Mouse (Mus musculus) neural tube, embryonic 14.5 days (tissue): ENCODE results near the gene Luzp1. TPM values are rescaled to one million over a fixed set of nuclear protein-coding genes. Genes with fewer than 3 reads are reported as not detected.
A peak's percentile ranks its signal among the peaks of the same experiment; 100 is the strongest.

Source experiments
- ATAC-seq: fragments of 200-750 bp; cut with Nextera tagmentation; 2 replicates; pipeline ENCODE4 v1.8.0; 2017; ENCODE audit warnings: low read depth, mild to moderate bottlenecking, moderate TSS enrichment, moderate library complexity
- H3K27ac ChIP-seq: fragments of 300-500 bp; sonication (generic); 2 replicates; pipeline ENCODE4 v1.5.1; 2014; ENCODE audit warnings: low read depth, mild to moderate bottlenecking, control low read depth, low read length, moderate library complexity, mixed read lengths
- H3K27me3 ChIP-seq: fragments of 300-500 bp; sonication (generic); 2 replicates; pipeline ENCODE4 v1.6.1; 2014; ENCODE audit warnings: low read length; ENCODE audit not compliant: control insufficient read depth, insufficient read depth
- H3K36me3 ChIP-seq: fragments of 300-500 bp; sonication (generic); 2 replicates; pipeline ENCODE4 v1.6.1; 2014; ENCODE audit warnings: low read length, mixed read lengths; ENCODE audit not compliant: control insufficient read depth, insufficient read depth
- H3K4me1 ChIP-seq: fragments of 300-500 bp; sonication (generic); 2 replicates; pipeline ENCODE4 v1.6.1; 2014; ENCODE audit warnings: low read length; ENCODE audit not compliant: control insufficient read depth, insufficient read depth
- H3K4me2 ChIP-seq: fragments of 300-500 bp; sonication (generic); 2 replicates; pipeline ENCODE4 v1.6.1; 2014; ENCODE audit warnings: mild to moderate bottlenecking, low read depth, low read length, control low read depth
- H3K4me3 ChIP-seq: fragments of 300-500 bp; sonication (generic); 2 replicates; pipeline ENCODE4 v1.5.1; 2014; ENCODE audit warnings: low read depth, low read length, control low read depth, mixed read lengths
- H3K9ac ChIP-seq: fragments of 300-500 bp; sonication (generic); replicated peaks from 2 replicates; pipeline ENCODE4 v1.6.1; 2014; ENCODE audit warnings: low read depth, mild to moderate bottlenecking, control low read depth, low read length, mixed read lengths
- H3K9me3 ChIP-seq: fragments of 300-500 bp; sonication (generic); 2 replicates; pipeline ENCODE4 v1.6.1; 2016; ENCODE audit warnings: low read length; ENCODE audit not compliant: control insufficient read depth
- WGBS: fragments of 180-500 bp; shearing (Covaris S2); extraction: QIAGEN DNeasy Blood & Tissue Kit; methylation state at CpG from one replicate; pipeline ENCODE4 v1.1.7; 2014; 5-methylcytosine and 5-hydroxymethylcytosine counted together
- polyA plus RNA-seq: library from polyadenylated mRNA; unstranded; fragments of >200 nt; fragmentation: Nextera tagmentation; extraction: Ambion mirVana; gene quantifications from 2 replicates; pipeline ENCODE4 v1.2.1, GENCODE M21; 2014

The Luzp1 gene
- polyA plus RNA-seq, 1 experiment from 2014 or later = 56.8 TPM

DNA sequence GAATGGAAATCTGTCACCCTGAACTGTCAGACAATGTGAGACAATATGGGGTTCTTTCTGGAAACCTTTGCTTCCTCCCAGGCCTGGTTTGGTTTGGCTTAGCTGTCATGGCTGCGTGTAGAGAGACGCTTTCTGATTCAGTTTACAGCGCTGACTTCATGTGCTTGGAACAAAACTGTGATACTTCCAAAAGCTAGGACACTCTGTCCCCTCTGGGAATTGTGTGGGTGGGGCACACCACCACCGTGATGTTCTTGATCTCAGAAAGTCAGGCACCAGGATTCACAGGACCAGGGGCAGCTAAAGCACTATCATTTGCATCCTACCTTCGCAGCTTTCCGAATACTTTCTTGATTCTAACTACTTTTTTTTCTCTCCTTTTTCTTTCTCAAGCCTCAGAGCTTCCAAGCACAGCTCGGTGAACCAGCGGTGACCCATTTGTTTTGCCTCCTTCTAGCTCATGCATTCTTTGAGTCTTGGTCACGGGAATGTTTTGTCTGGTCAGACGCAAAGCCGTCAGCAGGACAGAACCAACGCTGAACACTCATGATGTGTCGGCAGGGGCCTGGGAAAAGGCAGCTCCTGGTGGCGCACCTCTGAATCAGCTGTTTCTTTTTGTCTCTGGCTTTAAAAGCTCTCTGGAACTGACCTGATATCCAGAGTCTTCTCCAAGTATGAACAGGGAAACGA, 28.1 kb upstream of the Luzp1 start:
- H3K36me3 ChIP-seq = no peaks in the 10 kb centered on the region
- no peaks in the 10 kb centered on the region for H3K4me1 ChIP-seq
- H3K27me3 ChIP-seq = no peaks in the 10 kb centered on the region
- H3K9me3 ChIP-seq = no peaks in the 10 kb centered on the region
- no peak overlapping the region for H3K4me2 ChIP-seq
- H3K4me3 ChIP-seq = no peak overlapping the region
- no peak for ATAC-seq
- H3K9ac ChIP-seq = no peak overlapping the region
- WGBS = 72% methylated on average over 15 of the region's 15 CpGs
- H3K27ac ChIP-seq = no peak overlapping the region

DNA sequence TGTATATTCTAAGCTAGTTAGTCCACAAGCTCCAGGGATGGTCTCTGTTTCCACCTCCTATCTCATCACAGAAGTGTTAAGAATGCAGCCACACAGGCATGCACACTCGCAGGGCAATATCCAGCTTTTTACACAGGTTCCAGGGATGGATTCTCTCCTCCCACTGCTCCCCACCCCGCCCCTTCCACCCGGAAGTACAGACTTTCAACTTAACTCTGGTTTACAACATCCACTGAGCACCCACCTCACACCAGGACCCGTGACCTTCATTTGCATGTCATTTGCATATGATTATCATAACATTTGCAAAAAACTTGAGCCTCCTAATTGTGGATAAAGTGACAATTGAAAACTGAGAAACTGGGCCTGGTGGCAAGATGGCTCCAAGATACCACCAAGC, 25.0 kb upstream of the Luzp1 start:
- no peak overlapping the region for H3K4me2 ChIP-seq
- H3K9me3 ChIP-seq = no peaks in the 10 kb centered on the region
- H3K4me3 ChIP-seq = no peak overlapping the region
- H3K36me3 ChIP-seq = no peaks in the 10 kb centered on the region
- H3K27ac ChIP-seq = no peak overlapping the region
- 63% methylated on average over 4 of the region's 4 CpGs for WGBS
- no peak for ATAC-seq
- no peak overlapping the region for H3K9ac ChIP-seq
- H3K27me3 ChIP-seq = no peaks in the 10 kb centered on the region
- H3K4me1 ChIP-seq = no peaks in the 10 kb centered on the region

DNA sequence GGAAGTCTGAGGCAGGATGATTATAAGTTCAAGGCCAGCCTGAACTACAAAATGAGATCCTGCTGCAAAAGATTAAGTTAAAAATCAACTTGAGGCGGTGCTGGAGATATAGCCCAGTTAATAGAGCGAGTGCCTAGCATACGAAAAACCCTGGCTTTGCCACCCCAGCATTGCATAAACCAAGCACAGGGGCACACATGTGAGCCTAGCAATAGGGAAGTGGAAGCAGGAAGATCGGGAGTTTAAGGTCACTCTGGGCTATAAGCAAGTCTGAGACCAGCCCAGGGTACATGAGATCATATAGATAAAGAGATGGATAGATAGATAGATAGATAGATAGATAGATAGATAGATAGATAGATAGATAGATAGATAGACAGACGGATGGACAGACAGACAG, 19.8 kb upstream of the Luzp1 start:
- H3K36me3 ChIP-seq = no peaks in the 10 kb centered on the region
- H3K4me2 ChIP-seq = no peak overlapping the region
- H3K9ac ChIP-seq = no peak overlapping the region
- H3K27me3 ChIP-seq = no peaks in the 10 kb centered on the region
- no peak overlapping the region for H3K27ac ChIP-seq
- ATAC-seq = no peak
- peaks cover 5% of the 10 kb centered on the region for H3K4me1 ChIP-seq
- WGBS = 84% methylated on average over 5 of the region's 5 CpGs
- no peak overlapping the region for H3K4me3 ChIP-seq
- no peaks in the 10 kb centered on the region for H3K9me3 ChIP-seq

DNA sequence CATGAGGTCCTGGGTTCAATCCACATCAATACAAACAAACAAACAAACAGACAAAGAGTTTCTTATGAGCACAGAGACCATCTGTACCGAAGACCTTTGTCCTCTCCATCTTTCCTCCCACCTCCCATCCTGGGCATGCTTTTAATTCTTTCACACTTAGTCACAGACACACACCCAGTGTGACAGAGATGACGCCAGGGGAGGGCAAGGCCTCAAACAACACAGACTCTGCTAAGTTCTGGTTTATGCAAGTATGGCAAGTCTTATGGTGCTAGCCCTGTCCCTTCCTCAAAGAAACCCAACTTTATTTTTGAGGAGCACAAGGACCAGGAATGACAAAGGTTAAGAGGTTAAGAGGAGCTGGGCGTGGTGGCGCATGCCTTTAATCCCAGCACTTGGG, 19.3 kb upstream of the Luzp1 start:
- Histone ChIP-seq H3K36me3 (no peaks in the 10 kb centered on the region), H3K27ac (no peak overlapping the region), H3K9ac (no peak overlapping the region), H3K4me2 (no peak overlapping the region), H3K9me3 (no peaks in the 10 kb centered on the region), H3K27me3 (no peaks in the 10 kb centered on the region), H3K4me3 (no peak overlapping the region), H3K4me1 (peaks cover 5% of the 10 kb centered on the region)
- ATAC-seq = no peak
- WGBS = 92% methylated on average over 4 of the region's 4 CpGs

DNA sequence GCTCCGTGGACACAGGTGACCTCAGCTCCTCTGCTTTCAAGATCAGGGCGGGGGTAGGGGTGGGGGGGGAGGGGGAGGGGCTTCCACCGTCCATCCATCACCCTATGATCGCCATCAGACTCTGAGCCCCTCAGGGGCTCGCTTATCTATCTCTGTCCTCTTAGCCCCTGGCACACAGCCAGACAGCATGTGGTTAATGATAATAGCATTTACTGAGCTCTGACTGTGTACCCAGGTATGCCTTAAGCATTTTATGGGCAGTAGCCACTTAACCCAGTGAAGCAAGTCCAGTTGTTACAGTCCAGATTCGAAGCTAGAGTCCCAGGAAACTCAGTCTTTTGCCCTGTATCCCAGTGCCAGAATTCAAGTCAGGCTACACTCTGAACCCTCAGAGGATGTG, 18.0 kb upstream of the Luzp1 start:
- Histone ChIP-seq H3K27me3 (no peaks in the 10 kb centered on the region), H3K27ac (0 out of 2 replicates have a peak overlapping the region, but pooled peaks have one; percentile 28), H3K4me1 (peaks cover 5% of the 10 kb centered on the region), H3K36me3 (no peaks in the 10 kb centered on the region), H3K9me3 (no peaks in the 10 kb centered on the region), H3K4me2 (no peak overlapping the region), H3K4me3 (no peak overlapping the region), H3K9ac (no peak overlapping the region)
- WGBS = 2% methylated on average over 6 of the region's 6 CpGs
- peak; percentile 21; the same call in 1 of the 2 replicates for ATAC-seq

DNA sequence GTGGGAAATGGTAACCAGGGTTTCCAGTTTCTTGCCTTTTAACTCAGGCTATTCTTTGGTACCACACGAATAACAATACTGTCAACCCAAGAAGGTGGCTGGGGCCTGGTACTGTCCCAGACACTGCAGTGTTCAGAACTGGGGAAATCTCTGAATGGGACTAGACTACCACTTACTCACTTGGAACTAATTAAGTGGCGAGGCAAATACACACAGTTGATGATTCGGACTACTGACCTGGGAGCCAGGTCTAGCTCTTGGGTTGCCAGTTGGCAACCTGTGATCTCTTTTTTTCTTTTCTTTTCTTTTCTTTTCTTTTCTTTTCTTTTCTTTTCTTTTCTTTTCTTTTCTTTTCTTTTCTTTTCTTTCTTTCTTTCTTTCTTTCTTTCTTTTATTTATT, 17.3 kb upstream of the Luzp1 start:
- Histone ChIP-seq H3K4me1 (peaks cover 5% of the 10 kb centered on the region), H3K9me3 (no peaks in the 10 kb centered on the region), H3K4me3 (no peak overlapping the region), H3K27ac (no peak overlapping the region), H3K36me3 (no peaks in the 10 kb centered on the region), H3K27me3 (no peaks in the 10 kb centered on the region), H3K9ac (no peak overlapping the region), H3K4me2 (no peak overlapping the region)
- 74% methylated on average over 3 of the region's 3 CpGs for WGBS
- no peak for ATAC-seq

DNA sequence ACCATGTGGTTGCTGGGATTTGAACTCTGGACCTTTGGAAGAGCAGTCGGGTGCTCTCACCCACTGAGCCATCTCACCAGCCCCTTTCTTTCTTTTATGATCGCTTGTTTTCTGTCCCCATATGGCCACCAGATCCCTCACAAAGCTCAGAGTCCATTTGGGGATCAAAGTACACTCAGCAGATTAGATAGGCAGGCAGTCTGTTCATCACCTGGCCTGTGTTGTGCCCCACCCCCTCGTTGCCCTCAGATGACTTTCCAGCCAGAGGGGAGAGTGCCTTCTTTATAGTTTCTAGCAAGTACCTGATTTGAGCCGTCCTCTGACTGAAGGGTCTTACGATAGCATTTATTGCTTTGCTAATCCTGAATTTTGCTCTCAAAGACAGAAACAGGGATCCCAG, 16.8 kb upstream of the Luzp1 start:
- no peaks in the 10 kb centered on the region for H3K9me3 ChIP-seq
- H3K4me1 ChIP-seq = peaks cover 5% of the 10 kb centered on the region
- H3K4me3 ChIP-seq = no peak overlapping the region
- H3K36me3 ChIP-seq = no peaks in the 10 kb centered on the region
- ATAC-seq = no peak
- H3K27me3 ChIP-seq = no peaks in the 10 kb centered on the region
- no peak overlapping the region for H3K4me2 ChIP-seq
- 56% methylated on average over 5 of the region's 5 CpGs for WGBS
- H3K9ac ChIP-seq = no peak overlapping the region
- no peak overlapping the region for H3K27ac ChIP-seq

DNA sequence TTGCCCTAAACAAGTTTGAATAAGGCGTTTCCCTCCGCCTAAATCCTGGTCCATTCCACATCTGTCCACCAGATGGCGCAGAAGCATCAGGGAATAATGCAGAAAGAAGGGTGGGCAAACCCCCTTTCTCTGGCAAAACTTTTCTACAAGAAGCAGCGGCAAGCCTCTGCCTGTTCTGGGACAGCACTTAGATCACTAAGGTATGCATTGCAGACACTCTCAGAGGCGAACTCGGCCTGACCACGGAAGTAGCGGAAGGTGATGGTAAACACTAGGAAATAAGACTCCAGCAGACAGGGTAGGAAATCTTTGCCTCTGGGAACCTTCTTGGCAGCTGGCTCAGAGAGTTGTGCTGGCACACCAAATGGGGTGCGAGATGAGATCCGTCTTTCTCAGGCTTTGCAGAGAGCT, 14.7 kb upstream of the Luzp1 start:
- no peak overlapping the region for H3K4me3 ChIP-seq
- no peaks in the 10 kb centered on the region for H3K27me3 ChIP-seq
- H3K36me3 ChIP-seq = no peaks in the 10 kb centered on the region
- H3K9ac ChIP-seq = no peak overlapping the region
- H3K4me1 ChIP-seq = peaks cover 5% of the 10 kb centered on the region
- 0 out of 2 replicates have a peak overlapping the region, but pooled peaks have one; percentile 17 for H3K4me2 ChIP-seq
- H3K9me3 ChIP-seq = no peaks in the 10 kb centered on the region
- no peak for ATAC-seq
- no peak overlapping the region for H3K27ac ChIP-seq
- WGBS = 9% methylated on average over 10 of the region's 10 CpGs

DNA sequence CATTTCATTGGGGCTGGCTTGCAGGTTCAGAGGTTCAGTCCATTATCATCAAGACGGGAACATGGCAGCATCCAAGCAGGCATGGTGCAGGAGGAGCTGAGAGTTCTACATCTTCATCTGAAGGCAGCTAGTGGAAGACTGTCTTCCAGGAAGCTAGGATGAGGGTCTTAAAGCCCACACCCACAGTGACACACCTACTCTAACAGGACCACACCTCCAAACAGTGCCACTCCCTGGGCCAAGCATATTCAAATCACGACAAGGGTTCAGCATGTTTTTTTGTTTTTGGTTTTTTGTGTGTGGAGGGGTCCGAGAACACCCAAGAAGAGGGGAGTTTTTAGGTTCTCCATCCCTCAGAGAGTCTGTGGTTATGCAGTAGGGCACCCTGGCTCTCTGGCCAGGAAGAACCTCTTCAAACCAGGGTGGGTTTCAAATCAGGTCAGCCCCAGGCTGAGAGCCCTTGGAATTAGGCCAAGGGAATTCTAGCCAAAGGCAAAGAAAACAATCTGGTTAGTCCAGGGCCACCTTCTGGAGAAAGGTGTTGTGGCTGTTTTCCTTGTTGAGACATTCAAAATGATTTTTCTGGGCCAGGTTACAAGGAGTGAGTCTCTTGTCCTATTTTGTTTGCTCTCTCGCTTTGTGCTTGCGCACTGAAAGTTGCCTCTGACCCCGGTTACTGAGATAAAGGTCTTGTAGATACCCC, 12.9 kb upstream of the Luzp1 start:
- no peak overlapping the region for H3K4me3 ChIP-seq
- no peak overlapping the region for H3K9ac ChIP-seq
- H3K4me2 ChIP-seq = no peak overlapping the region
- no peaks in the 10 kb centered on the region for H3K9me3 ChIP-seq
- peaks cover 5% of the 10 kb centered on the region; the same call in 1 of the 2 replicates for H3K27me3 ChIP-seq
- 91% methylated on average over 6 of the region's 6 CpGs for WGBS
- H3K4me1 ChIP-seq = peaks cover 2% of the 10 kb centered on the region; the same call in 1 of the 2 replicates
- H3K36me3 ChIP-seq = no peaks in the 10 kb centered on the region
- ATAC-seq = no peak
- no peak overlapping the region for H3K27ac ChIP-seq
